In the genomic region with DNA sequence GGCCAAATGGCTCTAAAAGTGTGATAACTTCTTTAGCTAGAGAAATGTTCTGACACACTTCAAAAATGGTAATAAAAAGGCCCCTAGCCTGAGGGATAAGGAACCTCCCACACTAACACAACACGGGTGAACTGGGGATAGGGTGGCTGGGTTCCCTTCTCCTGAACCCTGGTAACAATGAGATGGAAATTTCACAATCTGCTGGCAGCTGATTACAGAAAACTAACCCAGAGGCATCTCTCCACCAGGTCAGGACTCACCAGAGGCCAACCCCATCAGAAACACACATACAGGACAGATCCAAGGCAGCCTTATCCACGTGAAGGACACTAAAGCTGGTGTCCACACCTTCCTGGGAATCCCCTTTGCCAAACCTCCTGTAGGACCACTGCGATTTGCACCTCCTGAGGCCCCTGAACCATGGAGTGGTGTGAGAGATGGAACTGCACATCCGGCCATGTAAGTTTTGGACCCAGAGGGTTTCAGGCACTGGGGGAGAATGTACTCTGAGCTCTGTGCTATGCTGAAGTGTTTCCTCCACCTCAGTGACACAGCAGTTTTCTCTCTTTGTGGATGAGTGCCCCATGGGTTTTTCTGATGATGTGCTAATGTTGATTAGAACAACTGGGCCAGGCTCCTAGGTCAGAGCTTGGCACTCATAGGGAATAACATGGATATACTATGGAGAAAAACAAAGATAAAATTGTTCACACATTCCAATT, we compare ENCODE assay signal across 27 mouse cellular contexts. TPM values are rescaled to one million over a fixed set of nuclear protein-coding genes. Genes with fewer than 3 reads are reported as not detected.
"Had no signal": no experiment of that assay in that cellular context is flagged by ENCODE, and none has a peak within 500 bp of the region (broad histone marks: within the 10 kb centered on the region; RNA-seq: fewer than 3 reads in every experiment).

No protein-coding gene starts in this region.

- ATAC-seq: forebrain, embryonic 16.5 days; hindbrain, embryonic 16.5 days; inflammation-experienced regulatory T-cells, adult 6 months; liver, embryonic 12.5 days had no signal

- H3K9ac ChIP-seq: heart, embryonic 12.5 days; hindbrain, embryonic 12.5 days; hindbrain, embryonic 14.5 days; intestine, embryonic 15.5 days; limb, embryonic 12.5 days; liver, embryonic 12.5 days had no signal

- H3K27ac ChIP-seq: heart, adult 2 months; hindbrain, embryonic 10.5 days; hindbrain, embryonic 12.5 days; hindbrain, embryonic 14.5 days; intestine, embryonic 15.5 days; kidney, postnatal 0 days; layer of hippocampus, adult 2 months; left cerebral cortex, adult 2 months; limb, embryonic 10.5 days; limb, embryonic 12.5 days; liver, embryonic 12.5 days had no signal

- H3K36me3 ChIP-seq: heart, embryonic 12.5 days; hindbrain, embryonic 10.5 days; hindbrain, embryonic 12.5 days; intestine, embryonic 15.5 days; limb, embryonic 10.5 days; limb, embryonic 12.5 days; liver, embryonic 12.5 days had no signal

- H3K4me1 ChIP-seq: heart, embryonic 12.5 days; hindbrain, embryonic 10.5 days; hindbrain, embryonic 12.5 days; intestine, embryonic 15.5 days; limb, embryonic 10.5 days; limb, embryonic 12.5 days; liver, embryonic 12.5 days had no signal

- H3K27me3 ChIP-seq: heart, embryonic 12.5 days; hindbrain, embryonic 12.5 days; intestine, embryonic 15.5 days; limb, embryonic 12.5 days; liver, embryonic 12.5 days had no signal

- H3K4me3 ChIP-seq: gastrocnemius, adult 2 months; heart, adult 2 months; heart, embryonic 12.5 days; hindbrain, embryonic 10.5 days; hindbrain, embryonic 12.5 days; intestine, embryonic 15.5 days; layer of hippocampus, adult 2 months; left cerebral cortex, adult 2 months; limb, embryonic 10.5 days; limb, embryonic 12.5 days; liver, embryonic 12.5 days had no signal

- H3K4me2 ChIP-seq: heart, embryonic 12.5 days; hindbrain, embryonic 12.5 days; hindbrain, embryonic 14.5 days; intestine, embryonic 15.5 days; limb, embryonic 12.5 days; liver, embryonic 12.5 days had no signal

- DNase-seq: gastrocnemius, adult 2 months; gastrocnemius, postnatal 10 days; gastrocnemius, postnatal 25 days; heart, adult 2 months; heart, postnatal 10 days; heart, postnatal 4 days; kidney, adult 18-20 months; kidney, postnatal 25 days; kidney, postnatal 4 days; liver had no signal

- H3K9me3 ChIP-seq: heart, embryonic 12.5 days; hindbrain, embryonic 10.5 days; hindbrain, embryonic 12.5 days; intestine, embryonic 15.5 days; limb, embryonic 10.5 days; limb, embryonic 12.5 days; liver, embryonic 12.5 days had no signal

RNA-seq across cellular contexts. Expression of a gene that starts 1.0 kb away (rescaled TPM):
- polyA plus RNA-seq: forebrain, embryonic 16.5 days; frontal cortex, adult 2 months; heart, adult 2 months; heart, embryonic 12.5 days; heart, embryonic 14.5 days; hindbrain, embryonic 10.5 days; hindbrain, embryonic 12.5 days; hindbrain, embryonic 14.5 days; hindbrain, embryonic 16.5 days; limb, embryonic 10.5 days; limb, embryonic 12.5 days; liver, embryonic 12.5 days had no signal

RNA-seq across cellular contexts. Expression of a gene that starts 16.5 kb away (rescaled TPM):
- polyA plus RNA-seq: heart, embryonic 12.5 days; heart, embryonic 14.5 days; heart, embryonic 16.5 days; limb, embryonic 12.5 days had no signal
